Mouse (Mus musculus) erythroblast, embryonic 14.5 days (primary cell): ENCODE measurements around the gene Cd34. TPM values are rescaled to one million over a fixed set of nuclear protein-coding genes. Genes with fewer than 3 reads are reported as not detected.
A peak's percentile ranks its signal among the peaks of the same experiment; 100 is the strongest.

Source experiments
- H3K27me3 ChIP-seq: 2 replicates; pipeline ENCODE4 v1.6.1; 2012; ENCODE audit warnings: inconsistent platforms; ENCODE audit not compliant: control insufficient read depth
- H3K36me3 ChIP-seq: 2 replicates; pipeline ENCODE4 v1.6.1; 2012; ENCODE audit warnings: mild to moderate bottlenecking, inconsistent platforms; ENCODE audit not compliant: control insufficient read depth
- H3K4me1 ChIP-seq: 2 replicates; pipeline ENCODE4 v1.6.1; 2012; ENCODE audit warnings: inconsistent platforms; ENCODE audit not compliant: control insufficient read depth
- H3K4me3 ChIP-seq: replicated peaks from 2 replicates; pipeline ENCODE3; 2012; ENCODE audit warnings: moderate library complexity, mild to moderate bottlenecking, inconsistent platforms
- H3K9me3 ChIP-seq: 2 replicates; pipeline ENCODE4 v1.6.1; 2012; ENCODE audit warnings: low read length, inconsistent platforms, mixed read lengths; ENCODE audit not compliant: control insufficient read depth
- GATA1 ChIP-seq: IDR thresholded peaks from 2 replicates; pipeline ENCODE4 v1.6.1; 2012; ENCODE audit warnings: low read length, inconsistent platforms, mixed read lengths
- TAL1 ChIP-seq: IDR thresholded peaks from 3 replicates; pipeline ENCODE4 v1.6.1; 2012; ENCODE audit warnings: low read length, inconsistent platforms, mixed read lengths
- polyA plus RNA-seq: library from polyadenylated mRNA; stranded (reverse); fragments of >175 nt; gene quantifications from 2 replicates; pipeline ENCODE4 v1.2.3, GENCODE M21; 2012

Gene Cd34
- polyA plus RNA-seq, 1 experiment, result 0.05 TPM

DNA sequence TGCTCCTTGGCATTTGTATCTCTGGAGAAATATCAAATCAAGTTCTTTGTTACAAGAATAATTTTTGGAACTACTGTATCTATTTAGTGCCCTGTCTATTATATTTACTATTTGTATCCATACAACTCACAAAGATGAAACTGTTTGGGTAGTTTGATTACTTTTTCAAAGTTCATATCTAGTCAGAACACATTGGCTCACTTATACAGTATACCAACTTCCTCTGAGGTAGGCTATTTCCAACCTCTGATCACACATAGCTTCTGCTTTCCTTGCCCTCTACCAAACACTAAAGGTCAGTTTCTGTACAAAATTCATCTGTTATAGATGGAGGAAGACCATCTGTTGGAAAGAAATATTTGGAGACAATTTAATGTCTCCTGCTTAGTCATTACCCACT lies 16.1 kb downstream of the Cd34 start:
- H3K36me3 ChIP-seq, result no peaks in the 10 kb centered on the region
- H3K27me3 ChIP-seq, result no peaks in the 10 kb centered on the region
- H3K4me3 ChIP-seq, result no peak overlapping the region
- TF ChIP-seq GATA1 (no peak), TAL1 (no peak)
- no peaks in the 10 kb centered on the region for H3K9me3 ChIP-seq
- H3K4me1 ChIP-seq, result no peaks in the 10 kb centered on the region

DNA sequence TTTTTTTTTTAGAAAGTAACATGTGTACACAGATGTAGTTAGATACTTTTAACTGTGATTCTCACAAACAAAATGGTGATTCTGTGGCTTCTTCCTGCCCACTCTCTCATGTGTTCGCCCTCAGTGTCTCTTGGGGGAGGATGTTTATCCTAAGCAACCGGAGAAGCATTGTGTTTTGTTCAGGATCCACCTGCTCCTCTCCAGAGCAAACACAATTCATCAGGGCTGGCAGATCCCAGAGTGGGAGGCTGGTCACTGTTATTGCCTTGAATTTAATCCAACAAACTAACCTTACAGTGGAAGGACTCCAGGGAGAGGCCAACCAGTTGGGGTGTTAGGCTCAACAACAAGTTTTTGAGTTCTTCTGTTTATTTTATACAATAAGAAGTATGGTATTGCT lies 17.1 kb downstream of the Cd34 start:
- H3K36me3 ChIP-seq, result no peaks in the 10 kb centered on the region

DNA sequence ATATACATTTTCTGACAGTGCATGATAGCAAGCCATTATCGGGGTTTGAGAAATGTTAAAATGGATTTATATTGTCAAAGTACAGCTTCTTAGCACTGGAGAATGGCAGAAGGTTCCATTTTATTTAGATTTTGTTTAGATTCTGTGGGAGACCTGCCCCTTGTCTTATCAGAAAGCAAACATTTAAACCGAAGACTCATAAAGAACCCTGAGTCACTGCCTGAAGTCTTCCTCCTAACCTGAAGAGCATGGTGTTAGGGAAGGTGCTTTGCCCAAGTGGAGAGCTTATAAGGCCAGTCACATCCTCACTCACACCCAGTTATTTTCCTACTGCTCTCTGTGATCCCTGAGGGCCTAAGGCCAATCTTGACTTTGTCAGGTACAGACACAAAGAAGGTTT lies 18.4 kb downstream of the Cd34 start:
- Histone ChIP-seq H3K27me3 (no peaks in the 10 kb centered on the region), H3K9me3 (no peaks in the 10 kb centered on the region), H3K4me3 (no peak overlapping the region), H3K36me3 (no peaks in the 10 kb centered on the region), H3K4me1 (no peaks in the 10 kb centered on the region)
- TF ChIP-seq GATA1 (no peak), TAL1 (no peak)

More for the DNA sequence above, 17.1 kb downstream of the Cd34 start:
- Histone ChIP-seq H3K27me3 (no peaks in the 10 kb centered on the region), H3K4me3 (no peak overlapping the region), H3K9me3 (no peaks in the 10 kb centered on the region), H3K4me1 (no peaks in the 10 kb centered on the region)
- TF ChIP-seq GATA1 (no peak), TAL1 (no peak)

DNA sequence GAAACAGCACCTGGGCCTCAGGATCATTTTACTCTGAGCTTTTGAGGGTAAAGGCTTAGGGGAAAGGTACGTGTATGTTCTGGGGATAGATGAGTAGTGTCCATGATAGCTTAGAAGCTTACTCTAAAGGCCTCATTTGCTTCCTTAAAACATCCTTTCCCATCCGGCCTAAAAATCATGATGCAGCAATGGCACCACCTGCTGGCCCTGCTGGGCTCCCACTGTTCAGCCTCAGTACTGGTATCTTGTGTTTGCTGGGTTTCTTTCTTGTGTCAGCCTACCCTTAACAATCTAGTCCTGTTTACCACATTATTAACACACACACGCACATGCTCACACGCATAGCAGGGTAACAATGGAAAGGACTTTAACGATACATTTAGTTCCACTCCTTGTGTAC lies 23.6 kb downstream of the Cd34 start:
- H3K9me3 ChIP-seq, result no peaks in the 10 kb centered on the region
- no peak for TF ChIP-seq TAL1
- no peak for TF ChIP-seq GATA1
- no peaks in the 10 kb centered on the region for H3K4me1 ChIP-seq
- H3K27me3 ChIP-seq, result no peaks in the 10 kb centered on the region
- no peaks in the 10 kb centered on the region for H3K36me3 ChIP-seq
- no peak overlapping the region for H3K4me3 ChIP-seq

DNA sequence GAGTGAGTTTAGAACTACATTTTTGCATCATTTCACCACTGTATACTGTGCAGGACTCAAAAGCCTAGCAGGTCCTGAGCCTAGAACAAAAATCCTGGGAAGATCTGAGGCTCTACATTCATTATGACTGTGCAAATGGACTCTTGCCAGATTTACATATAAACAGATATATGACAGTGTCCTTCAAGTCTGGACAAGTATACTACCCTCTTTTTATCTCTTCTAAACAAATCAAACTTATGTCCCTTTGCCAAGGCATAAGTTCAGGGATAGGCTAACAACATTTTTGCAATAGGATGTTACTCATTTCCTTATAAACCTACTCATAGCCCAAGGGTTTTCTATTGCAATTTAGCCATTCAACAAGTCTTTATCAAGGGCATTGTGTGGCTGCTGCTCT lies 24.1 kb downstream of the Cd34 start:
- no peaks in the 10 kb centered on the region for H3K9me3 ChIP-seq
- H3K4me3 ChIP-seq, result no peak overlapping the region
- no peaks in the 10 kb centered on the region for H3K27me3 ChIP-seq
- no peaks in the 10 kb centered on the region for H3K4me1 ChIP-seq
- H3K36me3 ChIP-seq, result no peaks in the 10 kb centered on the region
- TF ChIP-seq GATA1 (no peak), TAL1 (no peak)

DNA sequence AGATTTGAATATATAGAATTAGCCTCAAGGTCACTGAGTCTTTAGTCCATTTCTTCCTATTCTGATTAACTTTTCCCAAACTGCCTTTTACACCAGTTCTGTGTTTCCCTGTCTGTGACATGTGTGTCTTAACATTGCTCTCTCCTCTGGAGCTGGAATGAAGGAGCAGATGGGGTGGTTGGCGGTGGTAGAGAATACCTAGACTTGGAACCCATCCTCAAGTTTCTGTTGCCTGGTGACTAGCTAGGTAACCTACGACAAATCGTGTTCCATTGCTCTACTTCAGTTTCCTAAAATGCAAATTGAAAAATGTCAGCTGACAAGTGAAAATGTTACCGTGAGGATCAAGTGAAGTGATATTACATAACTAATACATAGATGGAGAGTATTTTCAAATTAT lies 33.4 kb downstream of the Cd34 start:
- no peaks in the 10 kb centered on the region for H3K9me3 ChIP-seq
- H3K36me3 ChIP-seq, result no peaks in the 10 kb centered on the region
- TF ChIP-seq TAL1 (no peak), GATA1 (no peak)
- peaks cover 2% of the 10 kb centered on the region; the same call in 1 of the 2 replicates for H3K27me3 ChIP-seq
- H3K4me3 ChIP-seq, result no peak overlapping the region
- peaks cover 14% of the 10 kb centered on the region for H3K4me1 ChIP-seq

DNA sequence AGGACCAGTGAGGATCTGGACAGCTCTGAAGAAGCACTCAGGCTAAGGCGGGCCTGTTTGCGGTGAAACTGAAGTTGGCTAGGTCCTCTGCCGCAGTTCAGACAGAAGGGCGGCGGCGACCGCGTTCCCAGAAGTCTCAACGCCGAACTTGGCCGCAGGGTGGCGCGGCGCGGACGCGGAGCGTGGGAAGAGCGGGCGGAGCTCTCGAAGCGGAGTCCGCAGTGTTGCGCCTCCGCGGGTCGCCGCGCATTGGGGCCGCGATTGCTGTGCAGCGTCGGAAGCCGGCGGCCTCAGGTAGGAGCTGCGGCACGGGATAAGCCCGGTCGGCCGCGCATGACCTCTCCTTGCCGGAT lies 37.5 kb downstream of the Cd34 start:
- peaks cover 2% of the 10 kb centered on the region; the same call in 1 of the 2 replicates for H3K27me3 ChIP-seq
- TF ChIP-seq TAL1 (no peak), GATA1 (no peak)
- peak overlapping the region; percentile 86 for H3K4me3 ChIP-seq
- peaks cover 51% of the 10 kb centered on the region for H3K4me1 ChIP-seq
- no peaks in the 10 kb centered on the region for H3K36me3 ChIP-seq
- no peaks in the 10 kb centered on the region for H3K9me3 ChIP-seq

DNA sequence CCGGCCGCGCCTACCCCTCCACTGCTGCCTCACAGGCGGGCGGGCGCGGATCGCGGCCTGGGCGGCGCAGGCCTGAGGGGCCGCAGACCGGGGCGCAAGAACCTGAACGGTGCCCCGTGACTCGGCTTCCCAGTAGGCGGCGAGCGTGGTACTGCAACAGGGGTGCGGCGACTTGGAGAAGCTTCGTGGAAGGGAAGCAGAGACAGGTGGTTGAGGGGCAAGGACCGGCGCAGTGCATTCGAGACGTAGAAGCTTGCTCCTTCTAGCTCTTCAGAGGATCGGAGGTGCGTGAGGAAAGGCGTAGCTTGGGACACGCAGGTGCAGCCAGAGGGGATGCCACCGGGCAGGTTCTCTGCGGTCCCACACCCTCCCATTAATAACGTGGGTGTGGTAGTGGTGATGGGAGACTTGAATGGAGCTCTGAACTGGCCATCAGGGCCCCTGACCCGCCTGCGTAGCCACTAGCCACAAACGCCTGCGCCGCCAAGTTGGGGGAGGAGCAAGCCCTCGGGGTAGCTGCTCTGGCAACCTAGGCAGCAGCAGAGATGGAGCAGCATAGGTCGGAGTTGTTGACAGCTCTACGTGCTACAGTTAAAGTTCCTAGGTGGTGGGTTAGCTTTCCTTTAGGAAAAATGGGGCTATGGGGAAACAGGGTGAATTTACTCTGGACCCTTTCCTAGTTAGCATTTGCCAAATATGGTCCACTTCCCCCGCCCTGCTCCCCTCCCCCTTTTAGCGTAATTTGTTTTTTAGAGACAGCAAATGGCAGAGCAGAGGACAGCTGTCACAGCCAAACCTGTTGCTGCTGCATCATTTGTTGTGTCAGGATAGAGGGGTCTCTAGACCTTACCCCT lies 38.1 kb downstream of the Cd34 start:
- peak overlapping the region; percentile 86 for H3K4me3 ChIP-seq
- no peaks in the 10 kb centered on the region for H3K9me3 ChIP-seq
- TF ChIP-seq TAL1 (no peak), GATA1 (no peak)
- H3K4me1 ChIP-seq, result peaks cover 57% of the 10 kb centered on the region
- no peaks in the 10 kb centered on the region for H3K36me3 ChIP-seq
- peaks cover 2% of the 10 kb centered on the region; the same call in 1 of the 2 replicates for H3K27me3 ChIP-seq

DNA sequence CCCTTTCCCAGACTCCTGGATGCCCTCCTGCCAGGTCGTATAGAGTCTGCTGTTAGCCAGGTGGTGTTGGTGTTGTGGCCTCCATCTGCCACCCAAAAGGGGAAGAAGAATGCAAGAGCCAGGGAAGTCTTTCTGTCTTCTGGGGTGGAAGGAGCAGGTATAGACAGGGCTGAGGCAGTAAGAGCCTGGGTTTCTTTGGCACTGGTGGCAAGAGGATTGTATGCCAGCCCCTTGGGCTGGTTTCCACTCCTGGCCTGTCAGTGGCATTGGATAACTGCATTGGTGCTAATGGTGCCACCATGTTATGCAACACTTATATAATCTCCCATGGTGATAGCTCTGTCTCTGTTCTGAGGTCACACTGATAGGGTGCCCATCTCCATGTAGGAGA lies 38.7 kb downstream of the Cd34 start:
- peaks cover 2% of the 10 kb centered on the region; the same call in 1 of the 2 replicates for H3K27me3 ChIP-seq
- H3K4me3 ChIP-seq, result peak overlapping the region; percentile 86
- H3K9me3 ChIP-seq, result no peaks in the 10 kb centered on the region
- no peaks in the 10 kb centered on the region for H3K36me3 ChIP-seq
- peaks cover 61% of the 10 kb centered on the region for H3K4me1 ChIP-seq
- TF ChIP-seq GATA1, result no peak
- no peak for TF ChIP-seq TAL1
